Mouse (Mus musculus) heart, embryonic 16.5 days (tissue): ENCODE data around the gene Abr. TPM values are rescaled to one million over a fixed set of nuclear protein-coding genes. Genes with fewer than 3 reads are reported as not detected.

Experiments
- ATAC-seq: fragments of 200-750 bp; cut with Nextera tagmentation; replicated peaks from 2 replicates; pipeline ENCODE4 v1.8.0; 2017; ENCODE audit warnings: moderate number of reproducible peaks; ENCODE audit not compliant: insufficient read depth, low FRiP score; ENCODE audit errors: extremely low read depth
- H3K27ac ChIP-seq: fragments of 300-500 bp; sonication (generic); 2 replicates; pipeline ENCODE4 v1.5.1; 2014; ENCODE audit warnings: mild to moderate bottlenecking, low read length, control low read depth, moderate library complexity
- H3K27me3 ChIP-seq: fragments of 300-500 bp; sonication (generic); 2 replicates; pipeline ENCODE4 v1.6.1; 2014; ENCODE audit warnings: low read length, mixed read lengths; ENCODE audit not compliant: control insufficient read depth, insufficient read depth
- H3K36me3 ChIP-seq: fragments of 300-500 bp; sonication (generic); 2 replicates; pipeline ENCODE4 v1.6.1; 2014; ENCODE audit not compliant: control insufficient read depth, insufficient read depth
- H3K4me1 ChIP-seq: fragments of 300-500 bp; sonication (generic); 2 replicates; pipeline ENCODE4 v1.6.1; 2014; ENCODE audit warnings: low read length, mixed read lengths; ENCODE audit not compliant: control insufficient read depth, insufficient read depth
- H3K4me2 ChIP-seq: fragments of 300-500 bp; sonication (generic); 2 replicates; pipeline ENCODE4 v1.6.1; 2014; ENCODE audit warnings: low read depth, mild to moderate bottlenecking, control low read depth, low read length
- H3K4me3 ChIP-seq: fragments of 300-500 bp; sonication (generic); 2 replicates; pipeline ENCODE4 v1.5.1; 2014; ENCODE audit warnings: mild to moderate bottlenecking, control low read depth, low read length
- H3K9ac ChIP-seq: fragments of 300-500 bp; sonication (generic); 2 replicates; pipeline ENCODE4 v1.6.1; 2014; ENCODE audit warnings: low read length, control low read depth
- H3K9me3 ChIP-seq: fragments of 300-500 bp; sonication (generic); replicated peaks from 2 replicates; pipeline ENCODE4 v1.6.1; 2016; ENCODE audit warnings: low read length; ENCODE audit not compliant: control insufficient read depth
- WGBS: fragments of 180-500 bp; shearing (Covaris S2); extraction: QIAGEN DNeasy Blood & Tissue Kit; methylation state at CpG from one replicate; pipeline ENCODE4 v1.1.7; 2014; 5-methylcytosine and 5-hydroxymethylcytosine counted together
- polyA plus RNA-seq: library from polyadenylated mRNA; unstranded; fragments of >200 nt; fragmentation: Nextera tagmentation; extraction: Ambion mirVana; gene quantifications from 2 replicates; pipeline ENCODE4 v1.2.1, GENCODE M21; 2015

Abr gene
- polyA plus RNA-seq, 1 experiment from 2014 or later, result 21.0 TPM

DNA sequence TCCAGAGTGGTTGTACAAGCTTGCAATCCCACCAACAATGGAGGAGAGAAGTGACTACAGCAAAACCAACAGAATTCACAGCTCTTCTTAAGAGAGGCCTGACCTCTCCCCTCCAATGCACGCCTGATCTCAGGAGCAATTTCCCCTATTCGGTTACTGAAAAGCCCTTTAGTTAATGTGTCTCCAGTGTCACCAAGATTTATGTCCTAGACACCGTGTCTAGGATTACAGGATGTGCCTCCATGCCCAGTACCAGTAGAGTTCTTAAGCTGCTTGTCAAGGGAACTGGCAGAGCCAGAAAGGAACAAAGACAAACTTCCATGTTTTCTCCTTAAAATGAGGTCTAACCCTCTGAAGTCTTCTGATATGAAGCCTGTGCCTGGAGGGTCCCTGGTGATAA, 36.0 kb downstream of the Abr start:
- ATAC-seq, result no peak
- no peak overlapping the region for H3K9ac ChIP-seq
- 64% methylated on average over 3 of the region's 3 CpGs for WGBS

DNA sequence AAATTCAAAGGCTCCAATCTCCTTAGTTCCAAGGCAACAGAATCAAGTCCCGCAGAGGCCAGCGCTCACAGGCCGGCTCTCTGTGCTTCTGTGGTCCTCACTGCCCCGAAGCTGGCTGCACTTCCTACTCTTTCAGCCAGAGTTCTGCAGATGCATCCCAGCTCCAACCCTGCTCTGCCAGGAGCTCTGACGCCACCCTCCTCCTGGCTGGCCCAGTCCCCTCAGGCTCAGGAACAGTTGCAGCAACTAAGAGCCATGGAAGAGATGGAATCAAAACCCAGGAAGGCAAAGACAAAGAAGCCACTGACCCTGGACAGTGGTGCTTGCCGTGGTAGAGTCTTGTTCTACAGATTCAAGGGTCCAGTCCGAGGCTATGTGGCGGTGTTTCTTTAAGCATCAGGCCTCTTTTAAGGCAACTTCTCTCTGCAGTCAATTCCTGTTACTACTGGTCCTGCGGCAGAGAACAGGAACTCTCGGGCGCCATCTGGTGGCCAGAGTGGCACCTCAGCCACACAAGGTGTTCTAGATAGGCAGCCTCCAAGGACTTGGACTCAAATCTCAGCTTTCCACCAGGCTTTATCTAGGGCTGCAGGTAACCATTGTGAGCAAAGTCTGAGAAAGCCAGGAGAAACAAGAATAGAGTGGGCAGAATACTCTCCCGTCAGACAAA, 44.4 kb downstream of the Abr start:
- Histone ChIP-seq H3K27ac (no peak overlapping the region), H3K4me2 (no peak overlapping the region), H3K9ac (no peak overlapping the region), H3K27me3 (no peaks in the 10 kb centered on the region), H3K9me3 (no peaks in the 10 kb centered on the region), H3K36me3 (no peaks in the 10 kb centered on the region), H3K4me1 (peaks cover 8% of the 10 kb centered on the region; the same call in 1 of the 2 replicates), H3K4me3 (no peak overlapping the region)
- WGBS, result 34% methylated on average over 12 of the region's 12 CpGs
- ATAC-seq, result peak; percentile 49; the same call in 1 of the 2 replicates

More for the DNA sequence above, 36.0 kb downstream of the Abr start:
- Histone ChIP-seq H3K4me2 (no peak overlapping the region), H3K27ac (no peak overlapping the region), H3K4me1 (peaks cover 7% of the 10 kb centered on the region; the same call in 1 of the 2 replicates), H3K9me3 (peaks cover 4% of the 10 kb centered on the region; the same call in 1 of the 2 replicates), H3K36me3 (no peaks in the 10 kb centered on the region), H3K27me3 (no peaks in the 10 kb centered on the region), H3K4me3 (no peak overlapping the region)

DNA sequence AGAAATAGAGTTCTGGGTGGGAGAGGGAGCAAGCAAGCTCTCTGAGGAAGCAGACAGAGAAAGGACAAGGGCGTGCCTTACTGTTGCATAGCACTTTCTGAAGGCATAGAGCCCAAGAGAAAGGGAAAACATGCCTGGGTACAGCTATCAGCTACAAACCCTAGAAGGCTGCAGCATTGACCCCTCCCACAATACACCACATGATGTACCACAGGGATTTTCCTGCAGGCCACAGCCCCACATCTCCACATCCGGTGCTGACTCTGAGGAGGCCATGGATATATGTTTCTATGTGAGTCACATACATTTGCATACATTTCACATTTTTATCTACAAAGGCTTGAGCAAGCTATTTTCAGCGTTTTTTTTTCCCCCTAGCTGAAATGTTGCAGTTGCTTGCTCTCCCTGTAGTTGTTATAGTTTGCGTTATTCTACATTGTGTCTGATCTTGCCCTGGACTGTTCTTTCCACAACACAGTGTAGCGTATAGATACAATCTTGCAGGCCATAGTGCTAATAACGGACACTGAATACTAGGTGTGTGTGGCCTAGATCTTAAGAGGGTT, 49.2 kb downstream of the Abr start:
- no peak overlapping the region for H3K9ac ChIP-seq
- peaks cover 6% of the 10 kb centered on the region for H3K4me1 ChIP-seq
- no peak overlapping the region for H3K4me3 ChIP-seq
- H3K9me3 ChIP-seq, result no peaks in the 10 kb centered on the region
- H3K4me2 ChIP-seq, result no peak overlapping the region
- 74% methylated on average over 6 of the region's 6 CpGs for WGBS
- no peak for ATAC-seq
- H3K27me3 ChIP-seq, result peaks cover 21% of the 10 kb centered on the region
- H3K36me3 ChIP-seq, result no peaks in the 10 kb centered on the region
- no peak overlapping the region for H3K27ac ChIP-seq

DNA sequence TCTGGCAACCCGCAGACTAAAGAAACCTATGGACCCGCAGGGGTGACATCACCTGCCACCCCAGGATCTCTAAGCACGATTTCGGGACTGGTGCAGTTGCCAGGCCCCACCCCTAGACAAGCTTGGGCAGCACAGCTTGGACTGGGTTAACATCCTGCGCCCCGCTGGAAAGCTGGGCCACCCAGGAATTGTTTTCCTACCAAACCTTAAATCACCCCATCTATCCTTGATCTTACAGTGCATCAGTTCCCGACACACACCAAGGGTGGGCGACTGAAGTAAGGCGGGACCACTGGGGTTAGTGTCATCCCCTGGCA, 50.5 kb downstream of the Abr start:
- WGBS, result 11% methylated on average over 9 of the region's 9 CpGs
- H3K27ac ChIP-seq, result no peak overlapping the region
- ATAC-seq, result 0 out of 2 replicates have a peak, but pooled peaks have one; percentile 14
- H3K4me3 ChIP-seq, result peak overlapping the region; percentile 68
- no peaks in the 10 kb centered on the region for H3K9me3 ChIP-seq
- peak overlapping the region; percentile 68 for H3K9ac ChIP-seq
- peaks cover 21% of the 10 kb centered on the region for H3K27me3 ChIP-seq
- H3K4me1 ChIP-seq, result peaks cover 6% of the 10 kb centered on the region
- H3K4me2 ChIP-seq, result peak overlapping the region; percentile 95
- H3K36me3 ChIP-seq, result no peaks in the 10 kb centered on the region

DNA sequence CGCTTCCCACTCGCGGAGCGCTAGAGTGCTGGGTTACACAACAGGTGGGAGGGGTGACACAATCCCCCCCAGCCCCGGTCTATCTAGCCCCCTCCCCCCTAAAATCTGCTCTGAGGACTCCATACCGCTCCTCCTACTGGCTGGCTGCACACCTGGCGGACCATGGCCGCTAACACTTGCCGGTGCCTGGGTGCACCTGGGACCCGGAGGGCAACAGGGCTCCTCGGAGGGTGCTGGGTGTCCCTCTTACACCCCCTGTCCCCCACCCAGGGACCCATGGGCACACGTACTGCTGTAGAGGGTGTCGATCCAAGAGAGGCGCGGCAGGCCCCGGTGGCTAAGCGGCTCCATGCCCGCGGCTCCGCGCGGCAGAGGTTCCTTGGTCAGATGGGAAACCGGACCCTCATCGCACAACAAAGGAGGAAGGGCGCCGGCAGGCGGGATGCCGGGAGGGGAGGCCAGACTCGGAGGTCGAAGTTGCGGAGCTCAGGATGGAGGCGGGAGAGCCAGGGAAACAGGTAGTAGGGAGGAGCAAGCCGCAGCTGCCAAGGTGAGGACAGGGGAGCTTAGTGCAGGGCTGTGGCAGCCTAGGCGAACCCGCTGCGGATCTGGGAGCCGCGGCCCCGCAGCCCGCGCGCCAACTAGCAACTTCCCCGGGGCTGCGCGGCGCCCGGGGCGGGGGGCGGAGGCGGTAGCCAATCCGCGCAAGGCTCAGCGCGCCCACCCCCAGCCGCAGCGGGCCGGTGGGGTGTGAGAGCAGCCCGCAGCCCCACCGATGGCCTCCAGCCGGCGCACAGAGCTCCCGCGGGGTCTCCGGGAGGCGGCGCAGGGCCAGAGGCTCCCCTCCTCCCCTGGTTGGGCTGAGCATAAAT, 51.1 kb downstream of the Abr start:
- peaks cover 21% of the 10 kb centered on the region for H3K27me3 ChIP-seq
- H3K4me3 ChIP-seq, result peak overlapping the region; percentile 68
- H3K4me1 ChIP-seq, result peaks cover 6% of the 10 kb centered on the region
- H3K36me3 ChIP-seq, result no peaks in the 10 kb centered on the region
- peak overlapping the region; percentile 95 for H3K4me2 ChIP-seq
- peak; percentile 52 for ATAC-seq
- no peak overlapping the region for H3K27ac ChIP-seq
- WGBS, result under 1% methylated on average over 65 of the region's 66 CpGs
- H3K9ac ChIP-seq, result peak overlapping the region; percentile 68
- H3K9me3 ChIP-seq, result no peaks in the 10 kb centered on the region

DNA sequence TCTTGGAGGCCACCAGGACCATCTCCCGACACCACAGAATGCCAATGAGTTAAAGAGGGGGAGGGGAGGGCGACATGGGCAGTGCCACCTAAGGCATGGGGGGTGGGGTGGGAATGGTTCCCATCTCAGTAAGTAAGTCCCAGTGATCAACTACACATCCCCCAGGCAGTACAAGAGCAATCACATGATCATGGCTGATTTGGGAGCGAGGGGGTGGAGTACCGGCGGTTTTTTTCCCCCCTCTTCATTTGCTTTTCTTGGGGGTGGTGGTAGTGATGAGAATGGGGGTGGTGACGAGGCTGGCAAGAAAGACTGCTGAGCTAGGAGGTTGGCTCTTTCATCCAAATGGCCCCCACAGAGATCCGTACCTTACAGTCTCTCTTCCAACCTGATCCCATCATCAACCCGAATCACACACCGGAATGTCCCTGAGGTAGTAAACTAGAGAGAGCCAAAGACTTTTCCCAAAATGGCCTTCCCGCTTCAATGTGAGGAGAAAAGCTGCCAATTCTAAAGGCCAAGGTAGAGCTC, 51.8 kb downstream of the Abr start:
- H3K36me3 ChIP-seq, result no peaks in the 10 kb centered on the region
- no peak for ATAC-seq
- H3K9me3 ChIP-seq, result no peaks in the 10 kb centered on the region
- WGBS, result 26% methylated on average over 10 of the region's 10 CpGs
- peaks cover 6% of the 10 kb centered on the region for H3K4me1 ChIP-seq
- peaks cover 21% of the 10 kb centered on the region for H3K27me3 ChIP-seq
- peak overlapping the region; percentile 68 for H3K9ac ChIP-seq
- peak overlapping the region; percentile 95 for H3K4me2 ChIP-seq
- peak overlapping the region; percentile 68 for H3K4me3 ChIP-seq
- no peak overlapping the region for H3K27ac ChIP-seq

DNA sequence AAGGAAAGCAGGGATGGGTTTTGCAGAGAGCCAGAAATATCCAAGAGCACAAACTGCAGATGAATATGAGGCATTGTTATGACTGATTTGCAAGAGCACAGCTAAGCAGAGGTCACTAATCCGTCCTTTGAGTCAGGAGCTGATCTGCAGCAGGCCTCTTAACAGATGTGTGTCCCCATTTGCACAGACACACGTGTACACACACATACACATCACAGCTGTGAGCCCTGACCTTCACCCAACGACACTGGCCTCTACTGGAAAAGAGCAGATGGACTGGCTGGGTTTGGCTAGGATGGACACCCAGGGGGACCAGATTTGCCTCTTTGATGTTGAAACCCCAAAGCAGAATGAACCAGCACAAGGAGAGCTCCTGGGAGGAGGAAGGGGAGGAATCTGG, 52.7 kb downstream of the Abr start:
- Histone ChIP-seq H3K9me3 (no peaks in the 10 kb centered on the region), H3K9ac (no peak overlapping the region), H3K27ac (no peak overlapping the region), H3K27me3 (peaks cover 21% of the 10 kb centered on the region), H3K36me3 (no peaks in the 10 kb centered on the region), H3K4me3 (no peak overlapping the region), H3K4me2 (no peak overlapping the region), H3K4me1 (peaks cover 6% of the 10 kb centered on the region)
- ATAC-seq, result no peak
- 69% methylated on average over 3 of the region's 3 CpGs for WGBS

DNA sequence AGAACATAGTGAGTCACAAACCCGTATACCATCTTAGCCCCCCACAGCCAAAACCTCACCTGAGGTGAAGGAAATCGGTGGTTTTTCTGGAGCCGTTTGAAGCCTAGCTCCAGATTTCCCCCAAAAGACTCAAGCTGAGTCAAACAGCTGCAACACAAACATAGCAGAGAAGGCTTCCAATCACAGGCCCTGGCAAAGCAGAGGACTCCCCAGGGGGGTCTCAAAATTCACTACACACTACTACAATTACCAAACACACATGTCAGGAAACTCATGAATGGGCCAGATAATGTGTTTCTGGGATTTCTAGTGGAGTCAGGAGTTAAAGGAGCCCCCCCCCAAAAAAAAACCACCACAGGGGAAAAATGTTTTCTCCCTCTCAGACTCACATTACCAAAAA, 56.0 kb downstream of the Abr start:
- peaks cover 14% of the 10 kb centered on the region; the same call in 1 of the 2 replicates for H3K27me3 ChIP-seq
- WGBS, result 63% methylated on average over 3 of the region's 3 CpGs
- no peak overlapping the region for H3K27ac ChIP-seq
- no peaks in the 10 kb centered on the region for H3K36me3 ChIP-seq
- peaks cover 6% of the 10 kb centered on the region for H3K4me1 ChIP-seq
- no peaks in the 10 kb centered on the region for H3K9me3 ChIP-seq
- ATAC-seq, result no peak
- H3K4me2 ChIP-seq, result no peak overlapping the region
- H3K9ac ChIP-seq, result no peak overlapping the region
- H3K4me3 ChIP-seq, result no peak overlapping the region

DNA sequence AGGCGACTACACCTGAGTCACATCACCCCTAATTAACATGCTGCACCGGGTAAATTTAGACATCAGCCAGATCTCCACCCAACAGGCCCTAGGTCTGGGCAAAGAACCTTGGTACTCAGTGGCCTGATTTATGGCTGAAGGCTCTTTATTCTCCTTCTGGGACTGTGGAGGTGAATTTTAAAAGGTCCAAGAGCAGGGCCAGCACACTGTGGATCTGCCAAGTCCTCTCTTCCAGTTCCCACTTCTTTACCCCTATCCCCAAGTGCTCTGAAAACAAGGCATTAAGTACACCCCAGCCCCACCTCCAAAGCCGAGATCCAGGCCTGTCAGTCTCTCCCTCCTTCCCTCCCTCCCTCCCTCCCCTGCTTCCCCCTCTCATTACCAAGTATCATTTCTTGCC, 59.5 kb downstream of the Abr start:
- Histone ChIP-seq H3K4me2 (no peak overlapping the region), H3K4me3 (no peak overlapping the region), H3K4me1 (no peaks in the 10 kb centered on the region), H3K27me3 (no peaks in the 10 kb centered on the region), H3K9ac (no peak overlapping the region), H3K9me3 (no peaks in the 10 kb centered on the region), H3K36me3 (no peaks in the 10 kb centered on the region), H3K27ac (no peak overlapping the region)
- no peak for ATAC-seq
- WGBS, result 58% methylated on average over 3 of the region's 3 CpGs
